Mouse (Mus musculus): ENCODE measurements around the gene Col25a1. TPM values are rescaled to one million over a fixed set of nuclear protein-coding genes. Genes with fewer than 3 reads are reported as not detected.

The Col25a1 gene
- polyA plus RNA-seq, 2 experiments: 14.2 to 15.3 TPM

DNA sequence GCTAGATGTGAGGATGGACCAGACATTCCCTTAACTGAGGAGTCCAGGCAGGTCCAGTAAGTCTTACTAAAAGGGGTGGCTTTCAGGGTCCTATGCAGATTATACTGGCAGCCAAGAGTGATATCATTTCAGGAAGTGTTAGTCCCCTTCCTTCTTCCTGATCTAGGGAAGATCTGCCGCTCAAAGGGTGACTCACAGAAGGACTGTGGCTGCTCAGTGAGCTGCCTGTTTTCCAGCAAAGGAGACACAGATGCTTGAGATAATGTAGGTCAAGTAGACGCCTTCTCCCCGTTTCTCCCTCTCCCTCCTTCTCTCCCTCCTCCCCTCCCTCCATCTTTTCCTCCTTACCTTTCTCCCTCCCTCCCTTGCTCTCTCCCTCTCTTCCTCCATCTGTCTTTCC, 6.3 kb downstream of the Col25a1 start:
- H3K4me1 ChIP-seq (ENCODE audit: control insufficient read depth, insufficient read depth, low read length): no peaks in the 10 kb centered on the region
- ATAC-seq (ENCODE audit: low FRiP score, low read depth): no peak
- H3K27ac ChIP-seq (replicated peaks; ENCODE audit: low read depth, low read length): no peak overlapping the region
- 68% methylated on average over 3 of the region's 3 CpGs for WGBS
- DNase-seq (ENCODE audit: low spot score): no peak
- no peaks in the 10 kb centered on the region for H3K9me3 ChIP-seq (ENCODE audit: control insufficient read depth, low read length)
- no peaks in the 10 kb centered on the region for H3K27me3 ChIP-seq (ENCODE audit: control insufficient read depth, insufficient read depth, low read length)
- no peaks in the 10 kb centered on the region for H3K36me3 ChIP-seq (ENCODE audit: control insufficient read depth, insufficient read depth, low read length)
- H3K9ac ChIP-seq (ENCODE audit: low read depth, low read length, severe bottlenecking): no peak overlapping the region
- no peak for TF ChIP-seq POLR2A (IDR thresholded peaks at IDR 0.05; ENCODE audit: borderline replicate concordance, extremely low read depth, insufficient read depth, insufficient read length)
- H3K4me3 ChIP-seq (replicated peaks; ENCODE audit: low read length): no peak overlapping the region
- H3K4me2 ChIP-seq (replicated peaks; ENCODE audit: low read depth, low read length, severe bottlenecking): no peak overlapping the region

- Histone ChIP-seq H3K36me3 (ENCODE audit: control insufficient read depth, insufficient read depth, low read length) (no peaks in the 10 kb centered on the region), H3K9ac (ENCODE audit: low read depth, low read length, severe bottlenecking) (no peak overlapping the region), H3K9me3 (ENCODE audit: control insufficient read depth, low read length) (no peaks in the 10 kb centered on the region), H3K27ac (replicated peaks; ENCODE audit: low read depth, low read length) (no peak overlapping the region), H3K4me3 (replicated peaks; ENCODE audit: low read length) (no peak overlapping the region), H3K4me2 (replicated peaks; ENCODE audit: low read depth, low read length, severe bottlenecking) (no peak overlapping the region; the same call in 1 of the 2 replicates), H3K4me1 (ENCODE audit: control insufficient read depth, insufficient read depth, low read length) (no peaks in the 10 kb centered on the region), H3K27me3 (ENCODE audit: control insufficient read depth, insufficient read depth, low read length) (no peaks in the 10 kb centered on the region)
- WGBS: 71% methylated on average over 12 of the region's 12 CpGs
- TF ChIP-seq POLR2A (IDR thresholded peaks at IDR 0.05; ENCODE audit: borderline replicate concordance, extremely low read depth, insufficient read depth, insufficient read length): no peak
- ATAC-seq (ENCODE audit: low FRiP score, low read depth) (no peak), DNase-seq (ENCODE audit: low spot score) (no peak)
Measured at GRCm38 (mm10) chr3:130145874-130146273, 14.6 kb downstream of the Col25a1 start.

- no peak overlapping the region for H3K4me2 ChIP-seq (replicated peaks; ENCODE audit: low read depth, low read length, severe bottlenecking)
- H3K27ac ChIP-seq (replicated peaks; ENCODE audit: low read depth, low read length): no peak overlapping the region
- H3K9me3 ChIP-seq (ENCODE audit: control insufficient read depth, low read length): no peaks in the 10 kb centered on the region
- no peaks in the 10 kb centered on the region for H3K4me1 ChIP-seq (ENCODE audit: control insufficient read depth, insufficient read depth, low read length)
- H3K9ac ChIP-seq (ENCODE audit: low read depth, low read length, severe bottlenecking): no peak overlapping the region
- no peaks in the 10 kb centered on the region for H3K27me3 ChIP-seq (ENCODE audit: control insufficient read depth, insufficient read depth, low read length)
- ATAC-seq (ENCODE audit: low FRiP score, low read depth) (peak; percentile 85), DNase-seq (ENCODE audit: low spot score) (no peak)
- WGBS: 65% methylated on average over 8 of the region's 8 CpGs
- TF ChIP-seq POLR2A (IDR thresholded peaks at IDR 0.05; ENCODE audit: borderline replicate concordance, extremely low read depth, insufficient read depth, insufficient read length): no peak
- H3K36me3 ChIP-seq (ENCODE audit: control insufficient read depth, insufficient read depth, low read length): no peaks in the 10 kb centered on the region
- no peak overlapping the region for H3K4me3 ChIP-seq (replicated peaks; ENCODE audit: low read length)
Measured at GRCm38 (mm10) chr3:130147827-130148226, 16.5 kb downstream of the Col25a1 start.

- Histone ChIP-seq H3K27ac (replicated peaks; ENCODE audit: low read depth, low read length) (no peak overlapping the region), H3K4me1 (ENCODE audit: control insufficient read depth, insufficient read depth, low read length) (no peaks in the 10 kb centered on the region), H3K4me2 (replicated peaks; ENCODE audit: low read depth, low read length, severe bottlenecking) (no peak overlapping the region), H3K36me3 (ENCODE audit: control insufficient read depth, insufficient read depth, low read length) (no peaks in the 10 kb centered on the region), H3K9me3 (ENCODE audit: control insufficient read depth, low read length) (no peaks in the 10 kb centered on the region), H3K4me3 (replicated peaks; ENCODE audit: low read length) (no peak overlapping the region), H3K9ac (ENCODE audit: low read depth, low read length, severe bottlenecking) (no peak overlapping the region), H3K27me3 (ENCODE audit: control insufficient read depth, insufficient read depth, low read length) (no peaks in the 10 kb centered on the region)
- ATAC-seq (ENCODE audit: low FRiP score, low read depth) (no peak), DNase-seq (ENCODE audit: low spot score) (no peak)
- whole genome bisulfite sequencing: 72% methylated on average over 1 of the region's 1 CpGs
- no peak for TF ChIP-seq POLR2A (IDR thresholded peaks at IDR 0.05; ENCODE audit: borderline replicate concordance, extremely low read depth, insufficient read depth, insufficient read length)
Measured at GRCm38 (mm10) chr3:130149180-130149579, 17.9 kb downstream of the Col25a1 start.

DNA sequence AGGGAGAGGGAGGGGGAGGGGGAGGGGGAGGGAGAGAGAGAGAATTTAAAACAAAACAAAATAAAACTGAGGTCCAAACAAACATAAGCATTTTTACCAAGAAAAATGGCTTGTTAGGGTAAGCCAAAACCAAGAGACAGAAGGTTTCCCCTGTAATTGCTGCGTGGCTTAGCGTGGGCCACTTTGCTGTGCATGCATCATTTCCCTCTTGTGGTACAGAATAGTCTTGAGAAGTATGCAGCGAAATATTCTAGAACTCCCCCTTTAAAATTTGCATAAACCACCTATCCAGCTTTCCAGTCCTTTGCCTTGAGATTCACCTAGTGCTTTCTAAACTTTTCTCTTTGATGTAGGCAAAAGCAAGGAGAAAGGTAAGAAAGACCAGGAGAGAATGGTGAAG, 21.8 kb downstream of the Col25a1 start:
- TF ChIP-seq POLR2A (IDR thresholded peaks at IDR 0.05; ENCODE audit: borderline replicate concordance, extremely low read depth, insufficient read depth, insufficient read length): no peak
- H3K9ac ChIP-seq (ENCODE audit: low read depth, low read length, severe bottlenecking): no peak overlapping the region
- H3K9me3 ChIP-seq (ENCODE audit: control insufficient read depth, low read length): no peaks in the 10 kb centered on the region
- 85% methylated on average over 3 of the region's 3 CpGs for WGBS
- no peak overlapping the region for H3K4me3 ChIP-seq (replicated peaks; ENCODE audit: low read length)
- no peaks in the 10 kb centered on the region for H3K27me3 ChIP-seq (ENCODE audit: control insufficient read depth, insufficient read depth, low read length)
- no peak overlapping the region for H3K4me2 ChIP-seq (replicated peaks; ENCODE audit: low read depth, low read length, severe bottlenecking)
- no peaks in the 10 kb centered on the region for H3K36me3 ChIP-seq (ENCODE audit: control insufficient read depth, insufficient read depth, low read length)
- no peaks in the 10 kb centered on the region for H3K4me1 ChIP-seq (ENCODE audit: control insufficient read depth, insufficient read depth, low read length)
- H3K27ac ChIP-seq (replicated peaks; ENCODE audit: low read depth, low read length): no peak overlapping the region
- DNase-seq (ENCODE audit: low spot score) (no peak), ATAC-seq (ENCODE audit: low FRiP score, low read depth) (no peak)

DNA sequence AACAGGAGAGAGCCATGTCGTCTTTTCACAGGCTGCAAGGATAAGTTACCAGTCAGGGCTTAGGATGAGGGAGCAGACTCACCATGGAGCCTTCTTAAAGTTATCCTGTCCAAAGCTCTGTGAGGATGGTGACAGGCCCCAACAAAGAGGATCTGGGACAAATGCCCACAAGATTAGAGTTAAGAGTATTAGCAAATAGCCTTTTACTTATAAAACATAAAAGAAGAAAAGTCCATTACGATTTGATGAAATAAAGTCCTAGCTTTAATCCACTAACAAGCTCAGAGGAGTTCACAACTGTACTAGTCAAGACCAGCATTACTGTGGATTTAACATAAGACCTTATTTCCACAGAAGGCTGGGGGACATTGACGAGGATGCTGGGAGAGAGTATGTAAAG, 26.2 kb downstream of the Col25a1 start:
- DNase-seq (ENCODE audit: low spot score): no peak
- no peaks in the 10 kb centered on the region for H3K27me3 ChIP-seq (ENCODE audit: control insufficient read depth, insufficient read depth, low read length)
- 75% methylated on average over 3 of the region's 3 CpGs for WGBS
- no peak for ATAC-seq (ENCODE audit: low FRiP score, low read depth)
- no peak overlapping the region for H3K9ac ChIP-seq (ENCODE audit: low read depth, low read length, severe bottlenecking)
- peaks cover 12% of the 10 kb centered on the region for H3K4me1 ChIP-seq (ENCODE audit: control insufficient read depth, insufficient read depth, low read length)
- no peaks in the 10 kb centered on the region for H3K36me3 ChIP-seq (ENCODE audit: control insufficient read depth, insufficient read depth, low read length)
- no peak for TF ChIP-seq POLR2A (IDR thresholded peaks at IDR 0.05; ENCODE audit: borderline replicate concordance, extremely low read depth, insufficient read depth, insufficient read length)
- no peak overlapping the region for H3K27ac ChIP-seq (replicated peaks; ENCODE audit: low read depth, low read length)
- no peak overlapping the region for H3K4me3 ChIP-seq (replicated peaks; ENCODE audit: low read length)
- H3K4me2 ChIP-seq (replicated peaks; ENCODE audit: low read depth, low read length, severe bottlenecking): no peak overlapping the region
- no peaks in the 10 kb centered on the region for H3K9me3 ChIP-seq (ENCODE audit: control insufficient read depth, low read length)
